Mouse (Mus musculus) spleen, adult 2 months (tissue): ENCODE measurements around the gene Eif4g3. TPM values are rescaled to one million over a fixed set of nuclear protein-coding genes. Genes with fewer than 3 reads are reported as not detected.

Experiments used
- DNase-seq, 2 experiments: peaks; one replicate each; pipeline versions ENCODE4 v3.0.0 to v3.0.0-alpha.2; 2012 to 2021; ENCODE audit warnings: low spot score in 2 of 2, low read depth in 1 of 2
- H3K27ac ChIP-seq: fragments of 200-500 bp; 2 replicates; pipeline ENCODE4 v1.5.1; 2012; ENCODE audit warnings: low read length, inconsistent platforms; ENCODE audit not compliant: insufficient read depth
- H3K27me3 ChIP-seq: fragments of 200-500 bp; 2 replicates; pipeline ENCODE4 v1.6.1; 2012; ENCODE audit warnings: mild to moderate bottlenecking, moderate library complexity, low read length, inconsistent platforms; ENCODE audit not compliant: control insufficient read depth, insufficient read depth
- H3K36me3 ChIP-seq: fragments of 200-500 bp; 2 replicates; pipeline ENCODE4 v1.6.1; 2012; ENCODE audit warnings: mild to moderate bottlenecking, low read length, inconsistent platforms; ENCODE audit not compliant: control insufficient read depth, insufficient read depth
- H3K4me1 ChIP-seq: fragments of 200-500 bp; 2 replicates; pipeline ENCODE4 v1.6.1; 2011; ENCODE audit warnings: inconsistent platforms; ENCODE audit not compliant: control insufficient read depth, insufficient read depth, insufficient read length
- H3K4me3 ChIP-seq: fragments of 200-500 bp; 2 replicates; pipeline ENCODE4 v1.5.1; 2011; ENCODE audit warnings: mild to moderate bottlenecking, inconsistent platforms; ENCODE audit not compliant: insufficient read depth, insufficient read length; ENCODE audit errors: extremely low read depth
- CTCF ChIP-seq: fragments of 200-500 bp; IDR thresholded peaks from 2 replicates; pipeline ENCODE4 v1.5.1; 2011; ENCODE audit warnings: mild to moderate bottlenecking, inconsistent platforms; ENCODE audit not compliant: insufficient read depth, insufficient read length, insufficient replicate concordance; ENCODE audit errors: extremely low read depth
- POLR2A ChIP-seq: fragments of 200-500 bp; IDR thresholded peaks from 2 replicates; pipeline ENCODE4 v1.6.1; 2011; ENCODE audit warnings: low read depth, low read length, inconsistent platforms
- WGBS: fragments of 180-500 bp; shearing (Covaris S2); methylation state at CpG from one replicate; pipeline ENCODE4 v1.1.7; 2018; 5-methylcytosine and 5-hydroxymethylcytosine counted together
- polyA plus RNA-seq: library from polyadenylated mRNA; depleted of rRNA; stranded (reverse); fragments of >200 nt; gene quantifications from 2 replicates; pipeline ENCODE4 v1.2.3, GENCODE M21; 2012; rRNA removed

Gene Eif4g3
- 48.9 and 59.6 TPM in 2 replicates for polyA plus RNA-seq

- TF ChIP-seq POLR2A = no peak
- no peak for TF ChIP-seq CTCF
- 7% methylated on average over 39 of the region's 39 CpGs for WGBS
- Histone ChIP-seq H3K36me3 (peaks cover 5% of the 10 kb centered on the region), H3K4me3 (peak within 1 kb of the TSS; percentile 89), H3K4me1 (peaks cover 8% of the 10 kb centered on the region), H3K27ac (peak within 1 kb of the TSS; percentile 93), H3K27me3 (no peaks in the 10 kb centered on the region)
- no peak for DNase-seq
Observed at GRCm38 (mm10) chr4:137992890-137993289, at the start of gene Eif4g3. Gene Eif4g3, plus strand, starts transcription at chr4:137993022.

DNA sequence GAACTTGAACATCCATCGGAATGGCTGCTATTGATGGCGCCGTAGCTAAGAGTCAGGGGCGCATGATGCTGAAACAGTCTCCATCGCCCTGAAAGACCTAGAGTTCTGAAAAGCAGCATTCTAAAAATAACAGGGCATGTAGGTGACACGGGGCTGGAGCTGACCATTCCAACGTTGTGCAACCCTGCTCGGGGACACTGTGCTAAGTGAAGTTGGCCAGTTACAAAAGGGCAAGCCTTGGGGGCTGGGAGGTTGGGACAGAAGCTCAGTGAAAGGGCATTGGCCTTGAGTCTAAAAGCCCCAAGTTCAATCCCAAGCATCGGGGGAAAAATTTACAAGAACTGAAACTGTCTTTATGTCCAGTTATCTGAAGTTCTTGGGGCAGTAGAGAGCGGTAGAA, 49.3 kb upstream of the Eif4g3 start:
- H3K27me3 ChIP-seq = no peaks in the 10 kb centered on the region
- WGBS = 86% methylated on average over 10 of the region's 10 CpGs
- H3K4me1 ChIP-seq = no peaks in the 10 kb centered on the region
- no peak overlapping the region for H3K27ac ChIP-seq
- no peak for TF ChIP-seq POLR2A
- peaks cover 10% of the 10 kb centered on the region for H3K36me3 ChIP-seq
- H3K4me3 ChIP-seq = no peak overlapping the region
- no peak for DNase-seq

DNA sequence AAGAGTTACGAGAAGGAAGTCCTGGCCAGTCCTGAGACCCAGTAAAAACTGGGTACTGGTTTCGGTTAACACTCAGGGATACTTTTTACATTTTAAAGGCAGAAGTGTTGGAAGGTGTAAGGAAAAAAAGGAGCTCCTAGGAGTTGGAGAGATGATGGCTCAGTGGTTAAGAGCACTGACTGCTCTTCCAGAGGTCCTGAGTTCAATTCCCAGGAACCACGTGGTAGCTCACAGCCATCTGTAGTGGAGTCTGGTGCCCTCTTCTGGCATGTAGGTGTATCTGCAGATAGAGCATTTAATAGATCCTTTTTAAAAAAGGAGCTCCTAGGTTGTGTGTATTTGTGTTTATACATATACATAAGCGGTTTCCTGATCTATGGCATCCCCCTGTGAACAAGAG, 47.4 kb upstream of the Eif4g3 start:
- no peaks in the 10 kb centered on the region for H3K4me1 ChIP-seq
- TF ChIP-seq POLR2A (no peak), CTCF (peak; percentile 28; the same call in 1 of the 2 replicates)
- H3K27ac ChIP-seq = no peak overlapping the region
- peaks cover 12% of the 10 kb centered on the region for H3K36me3 ChIP-seq
- no peak for DNase-seq
- 76% methylated on average over 4 of the region's 4 CpGs for WGBS
- no peak overlapping the region for H3K4me3 ChIP-seq
- no peaks in the 10 kb centered on the region for H3K27me3 ChIP-seq

DNA sequence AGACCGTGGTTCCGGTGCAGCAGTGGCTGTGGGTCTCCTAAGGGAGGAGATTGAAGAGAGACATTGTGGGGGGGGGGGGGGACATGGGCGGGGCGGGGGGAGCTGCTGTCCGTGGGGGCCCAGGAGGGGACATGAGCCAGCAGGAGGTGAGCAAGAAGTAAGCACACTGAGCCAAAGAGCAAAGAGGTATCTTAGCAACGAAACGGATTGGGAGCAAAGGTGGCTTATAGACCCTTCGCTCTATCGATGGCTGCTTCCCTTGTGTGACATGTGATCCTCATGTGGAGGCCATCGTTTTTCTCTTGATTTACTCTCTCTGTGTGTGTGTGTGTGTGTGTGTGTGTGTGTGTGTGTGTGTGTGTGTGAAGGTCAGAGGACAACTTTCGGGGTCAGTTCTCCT, 46.4 kb upstream of the Eif4g3 start:
- no peak for TF ChIP-seq CTCF
- no peak for TF ChIP-seq POLR2A
- H3K4me3 ChIP-seq = no peak overlapping the region
- no peaks in the 10 kb centered on the region for H3K27me3 ChIP-seq
- DNase-seq = no peak
- H3K27ac ChIP-seq = no peak overlapping the region
- WGBS = 95% methylated on average over 10 of the region's 11 CpGs
- H3K36me3 ChIP-seq = peaks cover 14% of the 10 kb centered on the region
- no peaks in the 10 kb centered on the region for H3K4me1 ChIP-seq

DNA sequence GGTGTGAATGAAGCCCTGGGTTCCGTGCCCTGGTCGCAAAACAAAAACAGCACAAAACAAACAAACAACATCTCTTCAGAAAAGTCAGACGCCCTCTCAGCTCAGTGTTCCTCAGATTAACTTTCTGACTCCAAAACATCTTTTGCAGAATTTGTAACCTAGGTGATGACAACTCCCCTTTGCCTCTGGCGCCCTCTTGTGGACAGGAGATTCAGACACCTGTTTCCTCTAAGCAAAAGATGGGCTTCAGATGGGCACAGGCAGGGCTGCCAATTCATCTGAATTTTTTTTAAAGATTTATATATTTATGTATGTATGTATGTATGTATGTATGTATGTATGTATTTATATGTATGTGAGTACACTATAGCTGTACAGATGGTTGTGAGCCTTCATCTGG, 40.0 kb upstream of the Eif4g3 start:
- Histone ChIP-seq H3K27ac (no peak overlapping the region), H3K27me3 (no peaks in the 10 kb centered on the region), H3K4me3 (no peak overlapping the region), H3K36me3 (peaks cover 20% of the 10 kb centered on the region), H3K4me1 (no peaks in the 10 kb centered on the region)
- 49% methylated on average over 4 of the region's 4 CpGs for WGBS
- peak; percentile 34 to 72 for DNase-seq
- TF ChIP-seq CTCF (peak; percentile 73; the same call in 1 of the 2 replicates), POLR2A (no peak)

DNA sequence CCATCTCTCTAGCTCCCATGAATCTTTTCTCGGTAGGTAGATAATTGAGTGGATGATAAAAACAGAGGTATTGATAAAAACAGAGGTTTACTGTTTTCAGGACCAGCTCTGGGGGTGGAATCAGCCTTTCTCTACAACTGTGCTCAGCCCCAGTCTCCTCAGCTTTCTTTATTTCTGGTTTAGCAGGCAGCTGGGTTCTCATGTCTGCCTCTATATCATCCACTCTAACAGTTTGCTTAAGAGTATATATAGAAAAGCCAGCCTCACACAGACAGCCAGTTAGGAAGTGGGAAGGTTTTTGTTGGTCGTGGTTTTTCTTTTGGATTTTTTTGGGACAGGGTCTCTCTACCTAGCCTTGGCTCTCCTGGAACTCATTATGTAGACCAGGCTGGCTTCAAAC, 38.6 kb upstream of the Eif4g3 start:
- H3K27ac ChIP-seq = no peak overlapping the region
- no peak overlapping the region for H3K4me3 ChIP-seq
- WGBS = 88% methylated on average over 2 of the region's 2 CpGs
- TF ChIP-seq POLR2A (no peak), CTCF (no peak)
- no peaks in the 10 kb centered on the region for H3K27me3 ChIP-seq
- H3K36me3 ChIP-seq = peaks cover 24% of the 10 kb centered on the region
- no peak for DNase-seq
- H3K4me1 ChIP-seq = no peaks in the 10 kb centered on the region

GRCm38 (mm10) chr4:137954926-137955396, 37.9 kb upstream of the Eif4g3 start:
- H3K4me1 ChIP-seq = no peaks in the 10 kb centered on the region
- H3K27ac ChIP-seq = no peak overlapping the region
- TF ChIP-seq POLR2A (no peak), CTCF (no peak)
- H3K27me3 ChIP-seq = no peaks in the 10 kb centered on the region
- DNase-seq = no peak
- WGBS = 59% methylated on average over 8 of the region's 8 CpGs
- peaks cover 24% of the 10 kb centered on the region for H3K36me3 ChIP-seq
- H3K4me3 ChIP-seq = no peak overlapping the region
